Mouse (Mus musculus): ENCODE results near the gene Fabp3. TPM values are rescaled to one million over a fixed set of nuclear protein-coding genes. Genes with fewer than 3 reads are reported as not detected.

Gene Fabp3
- polyA plus RNA-seq, 1 experiment = 2,143 TPM

DNA sequence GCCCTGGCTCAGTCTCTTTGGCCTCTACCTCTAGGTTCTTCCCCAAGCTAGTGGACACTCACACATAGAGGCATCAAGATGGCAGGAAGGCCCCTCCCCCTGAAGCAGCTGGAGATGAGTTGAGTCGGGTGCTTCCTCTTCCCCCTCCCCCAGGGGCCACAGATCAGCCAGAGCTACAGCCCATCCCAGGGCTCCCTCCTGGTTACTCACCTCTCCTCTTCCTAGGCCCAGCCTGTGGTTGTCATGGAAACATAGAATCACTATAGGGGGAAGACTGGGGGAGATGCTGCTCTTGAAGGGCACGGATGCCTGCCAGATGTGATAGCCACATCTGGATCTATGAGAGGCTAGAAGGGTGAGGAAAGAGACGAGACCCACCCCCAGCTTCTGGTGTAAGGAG is 3.6 kb upstream of the Fabp3 start:
- H3K4me1 ChIP-seq (ENCODE audit: control insufficient read depth, insufficient read depth, insufficient read length, low read length) = no peaks in the 10 kb centered on the region
- H3K4me3 ChIP-seq (ENCODE audit: insufficient read depth, low read depth, low read length) = no peak overlapping the region

DNA sequence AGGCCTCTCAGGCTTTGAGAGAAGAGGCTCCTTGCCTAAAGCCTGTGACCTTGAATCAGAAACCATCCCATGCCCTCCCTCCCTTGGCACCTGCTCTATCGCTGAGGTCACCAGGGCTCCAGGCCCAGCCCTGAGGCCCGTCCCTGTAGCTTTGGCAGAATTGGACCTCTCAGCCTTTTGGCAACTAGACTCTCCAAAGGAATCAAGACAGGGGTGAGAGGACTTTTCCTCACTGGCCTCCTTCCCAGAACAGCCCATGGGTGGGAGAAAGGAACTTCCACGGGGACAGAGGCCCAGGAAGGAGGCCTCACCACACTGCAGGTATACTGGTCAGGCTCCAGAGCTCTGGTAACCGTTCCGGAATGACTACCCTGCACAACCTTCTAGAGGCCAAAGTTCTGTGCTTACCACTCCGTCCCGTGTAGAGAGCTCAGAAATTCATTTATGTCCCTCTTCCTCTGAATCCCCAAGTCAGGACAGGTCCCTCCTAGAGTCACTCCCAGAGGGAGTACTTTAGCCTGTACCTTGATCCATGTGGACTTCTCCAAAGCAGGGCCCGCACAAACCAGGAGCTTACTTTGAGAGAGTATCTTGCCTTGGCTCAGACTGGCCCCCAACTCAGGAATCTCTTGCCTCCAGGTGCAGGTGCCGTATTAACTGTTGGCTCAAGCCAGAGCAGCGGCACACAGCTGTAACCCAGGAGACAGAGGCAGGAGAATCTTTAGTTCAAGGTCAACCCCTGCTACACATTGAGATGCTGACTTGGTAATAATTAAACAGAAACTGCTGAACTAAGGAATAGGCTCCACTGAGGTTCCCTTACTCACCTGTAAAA is 1.4 kb upstream of the Fabp3 start:
- H3K4me3 ChIP-seq (ENCODE audit: insufficient read depth, low read depth, low read length) = peak overlapping the region; percentile 71
- H3K4me1 ChIP-seq (ENCODE audit: control insufficient read depth, insufficient read depth, insufficient read length, low read length) = no peaks in the 10 kb centered on the region
- H3K27ac ChIP-seq (replicated peaks; ENCODE audit: low read depth, low read length) = peak overlapping the region; percentile 93

More for the DNA sequence above, 3.6 kb upstream of the Fabp3 start:
- H3K27ac ChIP-seq (replicated peaks; ENCODE audit: low read depth, low read length) = no peak overlapping the region

DNA sequence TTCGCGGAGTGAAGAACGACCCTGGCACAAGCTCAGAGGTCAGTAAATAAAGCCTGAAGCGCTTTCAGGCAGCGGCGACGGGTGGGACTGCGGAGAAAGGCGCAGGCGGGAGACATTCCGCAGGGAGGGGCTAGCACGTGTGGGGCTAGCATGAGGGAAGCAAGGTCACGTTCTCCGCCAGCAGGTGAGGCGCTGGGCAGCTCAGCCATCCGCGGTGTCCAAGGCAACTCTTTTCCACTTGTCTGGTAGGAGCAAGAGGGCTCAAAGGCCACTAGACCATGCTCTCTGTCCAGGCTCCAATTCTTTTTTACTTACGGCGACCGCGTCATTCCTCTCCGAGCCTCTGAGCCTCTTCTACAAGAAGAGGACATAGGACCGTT is 554 bp upstream of the Fabp3 start:
- peak overlapping the region; percentile 71 for H3K4me3 ChIP-seq (ENCODE audit: insufficient read depth, low read depth, low read length)
- peak overlapping the region; percentile 91 for H3K27ac ChIP-seq (replicated peaks; ENCODE audit: low read depth, low read length)
- H3K4me1 ChIP-seq (ENCODE audit: control insufficient read depth, insufficient read depth, insufficient read length, low read length) = no peaks in the 10 kb centered on the region

DNA sequence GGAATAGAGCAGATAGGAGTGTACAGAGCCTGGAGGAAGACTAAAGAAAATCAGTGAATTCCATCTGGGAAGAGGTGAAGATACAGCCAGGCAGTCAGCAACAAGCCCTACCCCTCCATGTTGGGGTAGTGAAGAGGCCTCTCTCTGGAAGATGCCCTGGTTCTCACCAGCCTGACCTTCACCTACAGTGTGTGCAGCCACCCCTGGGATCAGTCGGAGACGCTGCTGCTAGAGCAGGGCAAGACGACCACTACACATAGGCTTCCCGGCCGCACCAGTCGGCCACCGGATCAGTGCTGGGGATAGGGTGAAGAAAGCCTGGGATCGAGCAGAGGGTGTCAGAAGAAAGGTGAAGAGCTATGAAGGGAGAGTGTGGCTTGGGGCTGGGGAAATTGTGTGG is 859 bp downstream of the Fabp3 start:
- H3K27ac ChIP-seq (replicated peaks; ENCODE audit: low read depth, low read length) = peak overlapping the region; percentile 94
- H3K4me1 ChIP-seq (ENCODE audit: control insufficient read depth, insufficient read depth, insufficient read length, low read length) = no peaks in the 10 kb centered on the region
- peak overlapping the region; percentile 71 for H3K4me3 ChIP-seq (ENCODE audit: insufficient read depth, low read depth, low read length)

DNA sequence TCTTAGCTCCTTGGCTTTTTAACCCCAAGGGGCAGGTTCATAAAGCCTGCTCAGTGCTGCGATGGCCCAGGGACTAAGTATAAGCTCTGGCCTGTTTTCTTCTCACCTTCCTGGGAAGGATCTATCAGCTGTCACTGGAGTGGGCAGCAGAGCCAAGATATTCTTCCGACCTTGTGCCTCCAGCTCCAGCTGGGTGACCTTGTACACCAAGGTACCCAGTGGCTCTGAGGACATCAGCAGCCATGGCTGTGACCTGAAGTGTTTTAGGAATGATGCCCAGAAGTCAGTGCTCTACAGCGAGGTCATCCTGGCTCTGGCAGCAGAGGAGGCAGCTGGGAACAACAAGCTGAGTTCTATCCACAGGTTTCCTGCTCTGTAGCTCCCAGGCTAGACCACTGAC is 4.1 kb downstream of the Fabp3 start:
- Histone ChIP-seq H3K27ac (replicated peaks; ENCODE audit: low read depth, low read length) (peak overlapping the region; percentile 94), H3K4me1 (ENCODE audit: control insufficient read depth, insufficient read depth, insufficient read length, low read length) (no peaks in the 10 kb centered on the region), H3K4me3 (ENCODE audit: insufficient read depth, low read depth, low read length) (peak overlapping the region; percentile 71)

DNA sequence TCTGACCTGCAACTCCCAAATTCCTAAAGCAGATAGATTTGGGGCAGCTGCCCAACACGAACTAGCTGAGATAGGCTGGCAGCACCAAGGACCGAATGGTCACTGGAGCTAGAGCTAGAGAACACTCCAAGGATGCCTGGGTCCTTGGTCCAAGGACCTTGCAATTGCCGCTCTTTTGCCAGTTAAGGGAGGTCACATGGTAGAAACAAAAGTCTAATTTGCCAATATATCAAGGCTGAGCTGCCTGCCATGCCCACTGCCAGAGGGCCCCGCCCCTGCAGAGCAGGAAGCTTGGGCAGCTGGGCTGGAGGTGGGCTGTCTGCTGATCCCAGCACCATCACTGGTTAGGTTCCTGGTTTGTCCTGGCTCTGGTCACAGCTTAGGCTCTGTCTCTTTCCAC is 5.2 kb downstream of the Fabp3 start:
- Histone ChIP-seq H3K27ac (replicated peaks; ENCODE audit: low read depth, low read length) (0 out of 2 replicates have a peak overlapping the region, but pooled peaks have one; percentile 4), H3K4me3 (ENCODE audit: insufficient read depth, low read depth, low read length) (no peak overlapping the region), H3K4me1 (ENCODE audit: control insufficient read depth, insufficient read depth, insufficient read length, low read length) (no peaks in the 10 kb centered on the region)

DNA sequence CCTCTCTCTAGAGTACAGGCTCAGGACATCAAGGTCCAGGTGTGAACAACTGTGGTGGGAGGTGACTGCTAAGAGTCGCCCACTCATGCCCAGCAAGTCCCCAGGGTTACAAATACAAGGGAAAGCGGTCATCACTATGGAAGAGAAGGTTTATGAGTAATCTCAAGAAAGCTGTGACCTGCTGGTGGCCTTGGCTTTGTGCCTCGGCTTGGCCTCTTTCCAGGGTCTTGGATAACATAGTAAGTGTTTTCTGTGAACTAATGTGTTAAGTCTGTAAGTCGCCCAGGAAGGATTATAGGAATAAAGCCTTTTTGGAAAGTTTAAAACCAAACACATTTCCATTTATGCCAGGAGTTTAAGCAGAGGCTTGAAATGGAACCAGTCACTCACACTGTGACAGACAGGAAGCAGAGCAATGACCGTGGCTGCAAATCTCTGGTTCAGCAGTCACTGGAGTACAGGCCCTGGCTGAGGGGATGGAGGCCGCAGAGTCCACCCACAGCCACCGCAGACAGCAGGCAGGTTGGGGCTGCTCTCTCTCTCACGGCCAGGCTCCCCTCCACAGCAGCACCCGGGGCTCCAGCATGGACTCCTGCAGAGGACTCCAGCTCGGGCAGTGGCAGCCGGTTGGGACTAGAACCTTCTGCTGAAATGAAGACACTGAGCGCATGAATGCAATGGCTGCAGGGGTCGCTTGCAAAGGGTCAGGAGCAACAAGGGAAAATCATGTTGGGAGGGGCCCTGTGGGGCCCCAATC is 7.6 kb downstream of the Fabp3 start:
- Histone ChIP-seq H3K4me3 (ENCODE audit: insufficient read depth, low read depth, low read length) (no peak overlapping the region), H3K4me1 (ENCODE audit: control insufficient read depth, insufficient read depth, insufficient read length, low read length) (no peaks in the 10 kb centered on the region), H3K27ac (replicated peaks; ENCODE audit: low read depth, low read length) (peak overlapping the region; percentile 13; the same call in 1 of the 2 replicates)

DNA sequence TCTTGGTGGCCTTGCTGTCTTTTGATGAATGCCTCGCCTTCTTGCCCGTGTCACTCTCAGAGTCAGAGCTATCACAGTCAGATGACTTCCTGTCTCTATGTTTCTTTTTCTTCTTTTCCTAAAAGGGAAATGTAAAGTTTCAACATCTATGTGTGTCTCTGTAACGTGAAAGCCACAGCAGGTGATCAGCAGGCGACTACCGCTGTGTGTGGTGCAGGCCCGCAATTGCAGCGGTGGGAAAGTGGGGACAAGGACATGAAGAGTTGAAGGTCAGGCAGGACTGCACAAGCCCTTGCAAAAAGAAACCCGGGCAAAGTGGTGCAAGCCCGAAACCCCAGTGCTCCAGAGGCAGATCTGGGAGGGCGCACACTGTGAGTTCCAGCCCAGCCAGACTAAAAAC is 8.3 kb downstream of the Fabp3 start:
- Histone ChIP-seq H3K4me1 (ENCODE audit: control insufficient read depth, insufficient read depth, insufficient read length, low read length) (no peaks in the 10 kb centered on the region), H3K4me3 (ENCODE audit: insufficient read depth, low read depth, low read length) (no peak overlapping the region), H3K27ac (replicated peaks; ENCODE audit: low read depth, low read length) (peak overlapping the region; percentile 36)

DNA sequence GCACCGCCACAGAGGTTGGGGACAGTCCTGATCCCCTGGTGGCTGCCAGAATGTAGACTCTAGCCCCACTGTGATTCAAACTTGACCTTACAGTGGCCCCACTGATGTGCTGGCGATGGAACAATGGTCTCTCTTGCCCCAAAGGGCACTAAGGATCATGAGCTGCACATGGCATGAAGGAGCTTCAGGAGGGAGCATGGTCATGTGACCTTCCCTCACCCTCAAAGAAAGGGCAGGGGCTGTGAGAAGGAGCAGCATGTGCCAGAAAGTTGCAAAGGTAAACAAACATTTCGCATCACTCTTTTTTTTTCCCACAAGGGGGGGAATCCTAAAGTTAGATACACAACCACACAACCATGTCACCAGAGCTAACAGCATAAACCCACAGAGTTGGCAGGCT is 9.7 kb downstream of the Fabp3 start:
- no peak overlapping the region for H3K4me3 ChIP-seq (ENCODE audit: insufficient read depth, low read depth, low read length)
- H3K27ac ChIP-seq (replicated peaks; ENCODE audit: low read depth, low read length) = no peak overlapping the region
- H3K4me1 ChIP-seq (ENCODE audit: control insufficient read depth, insufficient read depth, insufficient read length, low read length) = no peaks in the 10 kb centered on the region

DNA sequence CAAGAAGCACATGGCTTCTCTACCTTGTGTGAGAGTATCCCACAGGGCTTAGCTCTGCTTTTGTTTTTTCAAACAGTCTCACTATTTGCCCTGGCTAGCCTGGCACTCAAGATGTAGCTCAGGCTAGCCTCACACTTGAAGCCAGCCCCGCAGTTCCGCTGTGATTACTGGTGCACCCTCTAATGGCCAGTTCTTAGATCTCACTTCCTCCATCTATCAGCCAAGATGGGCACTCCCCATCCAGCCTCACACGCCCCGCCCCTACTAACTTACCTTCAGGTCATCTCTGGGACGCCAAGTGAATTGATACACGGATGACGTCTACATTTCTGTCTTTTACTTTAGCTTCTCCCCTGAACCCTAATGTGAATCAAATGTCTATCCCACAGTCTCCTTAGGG is 11.2 kb downstream of the Fabp3 start:
- H3K27ac ChIP-seq (replicated peaks; ENCODE audit: low read depth, low read length) = no peak overlapping the region
- H3K4me1 ChIP-seq (ENCODE audit: control insufficient read depth, insufficient read depth, insufficient read length, low read length) = no peaks in the 10 kb centered on the region
- H3K4me3 ChIP-seq (ENCODE audit: insufficient read depth, low read depth, low read length) = no peak overlapping the region

DNA sequence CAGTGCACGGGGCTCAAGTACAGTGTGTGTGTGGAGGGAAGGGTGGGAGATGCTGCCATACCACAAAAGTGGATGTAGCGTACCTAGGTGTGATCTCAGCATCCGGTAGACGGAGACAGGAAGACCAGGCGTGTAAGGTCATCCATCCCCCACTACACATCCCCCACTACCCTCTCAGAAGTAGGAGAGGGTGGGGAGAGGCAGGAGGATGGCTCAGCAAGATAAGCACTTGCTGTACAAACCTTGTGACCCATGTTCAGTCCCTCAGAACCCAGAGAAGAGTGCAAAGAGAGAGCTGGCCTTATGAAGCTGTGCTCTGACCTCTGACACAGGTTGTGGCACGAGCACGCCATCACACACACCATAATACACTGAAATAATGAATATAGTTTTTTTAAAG is 13.2 kb downstream of the Fabp3 start:
- Histone ChIP-seq H3K27ac (replicated peaks; ENCODE audit: low read depth, low read length) (no peak overlapping the region), H3K4me3 (ENCODE audit: insufficient read depth, low read depth, low read length) (no peak overlapping the region), H3K4me1 (ENCODE audit: control insufficient read depth, insufficient read depth, insufficient read length, low read length) (no peaks in the 10 kb centered on the region)

DNA sequence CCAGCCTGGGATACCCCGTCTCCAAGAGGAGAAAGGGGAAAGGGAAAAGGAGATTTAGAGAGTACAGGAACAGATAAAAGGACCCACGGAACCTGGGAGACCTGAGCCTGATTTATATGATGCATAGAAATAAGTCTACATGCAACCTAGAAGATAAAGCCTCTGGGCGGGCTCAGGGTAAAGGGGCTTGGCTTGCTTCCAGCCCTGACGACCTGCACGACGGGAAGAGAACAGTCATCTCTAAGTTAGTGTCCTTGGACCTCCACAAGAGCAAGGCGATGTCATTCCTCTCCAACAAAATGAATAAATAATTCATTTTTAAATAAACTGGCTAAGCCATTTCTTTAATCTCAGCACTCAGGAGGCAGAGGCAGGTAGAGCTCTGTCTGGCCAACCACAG is 14.2 kb downstream of the Fabp3 start:
- Histone ChIP-seq H3K27ac (replicated peaks; ENCODE audit: low read depth, low read length) (no peak overlapping the region), H3K4me1 (ENCODE audit: control insufficient read depth, insufficient read depth, insufficient read length, low read length) (no peaks in the 10 kb centered on the region), H3K4me3 (ENCODE audit: insufficient read depth, low read depth, low read length) (no peak overlapping the region)

DNA sequence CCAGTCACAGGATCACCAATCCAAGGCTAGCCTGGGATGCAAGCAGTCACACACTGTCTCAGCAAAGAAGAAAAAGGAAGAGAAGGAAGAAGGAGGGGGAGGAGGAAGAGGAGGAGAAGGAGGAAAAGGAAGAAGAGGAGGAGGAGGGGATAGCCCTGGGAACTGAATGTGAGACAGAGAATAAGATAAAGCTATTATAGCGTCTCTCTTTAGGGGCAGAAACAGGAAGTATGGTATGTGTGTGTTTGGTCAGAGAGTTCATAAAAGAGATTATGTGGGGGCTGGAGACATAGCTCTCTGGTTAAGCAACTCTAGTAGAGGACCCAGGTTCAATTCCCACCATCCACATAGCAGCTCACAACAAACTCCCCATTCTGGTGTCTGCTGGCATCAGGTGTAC is 14.8 kb downstream of the Fabp3 start:
- Histone ChIP-seq H3K27ac (replicated peaks; ENCODE audit: low read depth, low read length) (no peak overlapping the region), H3K4me1 (ENCODE audit: control insufficient read depth, insufficient read depth, insufficient read length, low read length) (no peaks in the 10 kb centered on the region), H3K4me3 (ENCODE audit: insufficient read depth, low read depth, low read length) (no peak overlapping the region)

DNA sequence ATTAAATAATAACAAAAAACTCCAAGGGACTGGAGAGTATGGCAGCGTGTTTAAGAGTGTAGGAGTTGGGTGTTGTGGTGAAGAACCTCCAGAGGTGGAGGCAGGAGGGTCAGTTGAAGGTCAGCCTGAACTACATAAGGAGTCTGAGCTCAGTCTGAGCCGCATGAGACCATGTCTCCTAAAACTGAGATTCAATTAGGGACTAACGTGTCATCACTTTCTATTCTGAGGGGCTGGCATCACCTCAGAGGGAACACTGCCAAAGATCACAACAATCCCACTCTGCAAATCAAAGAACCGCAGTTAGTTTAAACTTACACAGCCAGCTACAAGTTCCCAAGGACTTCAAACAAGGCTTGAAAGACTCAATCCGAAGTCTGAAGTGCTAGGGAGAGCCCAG is 15.2 kb downstream of the Fabp3 start:
- H3K27ac ChIP-seq (replicated peaks; ENCODE audit: low read depth, low read length) = no peak overlapping the region
- H3K4me1 ChIP-seq (ENCODE audit: control insufficient read depth, insufficient read depth, insufficient read length, low read length) = no peaks in the 10 kb centered on the region
- H3K4me3 ChIP-seq (ENCODE audit: insufficient read depth, low read depth, low read length) = no peak overlapping the region

DNA sequence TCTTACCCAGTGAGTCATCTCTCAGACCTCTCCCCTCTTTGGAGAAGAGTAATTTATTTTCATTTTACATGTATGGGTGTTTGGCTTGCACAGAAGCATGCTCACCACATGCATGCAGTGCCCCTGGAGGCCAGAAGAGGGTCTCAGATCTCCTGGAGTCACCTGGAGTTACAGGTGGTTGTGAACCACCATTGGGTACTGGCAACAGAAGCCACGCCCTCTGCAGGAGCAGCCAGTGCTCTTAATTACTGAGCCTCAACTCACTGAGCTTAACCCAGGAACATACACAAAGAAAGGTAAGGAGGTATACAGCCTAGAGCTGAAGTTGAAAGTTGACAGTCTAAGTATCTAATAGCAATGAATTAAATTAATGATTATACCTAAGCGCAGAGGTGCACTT is 17.1 kb downstream of the Fabp3 start:
- Histone ChIP-seq H3K4me3 (ENCODE audit: insufficient read depth, low read depth, low read length) (no peak overlapping the region), H3K4me1 (ENCODE audit: control insufficient read depth, insufficient read depth, insufficient read length, low read length) (no peaks in the 10 kb centered on the region)

DNA sequence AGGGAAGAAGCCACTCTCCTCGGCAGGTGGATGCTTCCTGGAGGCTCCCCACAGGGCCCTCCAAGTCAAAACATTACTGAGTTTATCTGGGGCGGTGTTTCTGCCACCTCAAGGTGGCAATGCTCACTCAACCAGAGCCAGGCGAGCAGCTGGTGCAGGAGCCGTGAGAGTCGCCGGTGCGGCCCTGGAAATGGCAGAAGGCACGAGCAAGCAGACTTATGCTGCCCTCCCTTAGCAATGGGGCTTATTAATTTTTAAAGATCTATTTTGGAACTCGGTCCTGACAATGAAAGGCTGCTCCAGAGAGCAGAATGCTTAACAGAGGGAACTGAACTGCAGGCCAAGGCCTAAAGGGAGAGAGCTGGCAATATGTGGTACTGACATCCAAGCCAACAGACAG is 19.0 kb downstream of the Fabp3 start:
- no peak overlapping the region for H3K27ac ChIP-seq (replicated peaks; ENCODE audit: low read depth, low read length)
- H3K4me1 ChIP-seq (ENCODE audit: control insufficient read depth, insufficient read depth, insufficient read length, low read length) = no peaks in the 10 kb centered on the region
- no peak overlapping the region for H3K4me3 ChIP-seq (ENCODE audit: insufficient read depth, low read depth, low read length)

More for the DNA sequence above, 17.1 kb downstream of the Fabp3 start:
- H3K27ac ChIP-seq (replicated peaks; ENCODE audit: low read depth, low read length) = no peak overlapping the region
